ENCODE assay signal across 9 mouse cellular contexts in genomic region chr7:112841484-112841883, GRCm38 (mm10).
A peak's percentile ranks its signal among the peaks of the same experiment; 100 is the strongest.
DNase-seq lines count a peak whose midpoint lies in the region; ATAC-seq lines count a peak whose summit lies in the region.
"Had no signal": no experiment of that assay in that cellular context is flagged by ENCODE, and none has a peak within 500 bp of the region (broad histone marks: within the 10 kb centered on the region; RNA-seq: fewer than 3 reads in every experiment).

No protein-coding gene starts in this region.

- no peaks in the 10 kb centered on the region for H3K9me3 ChIP-seq in kidney, embryonic 14.5 days (ENCODE audit: control insufficient read depth, low read length)
- H3K9me3 ChIP-seq in embryonic facial prominence, embryonic 10.5 days = peaks cover 9% of the 10 kb centered on the region; the same call in 1 of the 2 replicates
- no peaks in the 10 kb centered on the region for H3K9me3 ChIP-seq in hindbrain, embryonic 14.5 days (ENCODE audit: control insufficient read depth, low read length)
- 0 out of 2 replicates have a peak, but pooled peaks cover 3% of the 10 kb centered on the region for H3K9me3 ChIP-seq in midbrain, embryonic 16.5 days (replicated peaks; ENCODE audit: control insufficient read depth, low read length, poor library complexity, severe bottlenecking)

- H3K4me1 ChIP-seq in kidney, embryonic 14.5 days (ENCODE audit: control insufficient read depth, insufficient read depth, low read length) = no peaks in the 10 kb centered on the region; the same call in 1 of the 2 replicates
- H3K4me1 ChIP-seq in embryonic facial prominence, embryonic 10.5 days = peaks cover 29% of the 10 kb centered on the region
- H3K4me1 ChIP-seq in hindbrain, embryonic 14.5 days (replicated peaks; ENCODE audit: control insufficient read depth, insufficient read depth, low read length) = peaks cover 23% of the 10 kb centered on the region
- H3K4me1 ChIP-seq in midbrain, embryonic 16.5 days (ENCODE audit: control insufficient read depth, insufficient read depth, low read length) = peaks cover 36% of the 10 kb centered on the region

- 0 out of 2 replicates have a peak, but pooled peaks cover 2% of the 10 kb centered on the region for H3K36me3 ChIP-seq in kidney, embryonic 14.5 days (ENCODE audit: control insufficient read depth, insufficient read depth, low read length)
- H3K36me3 ChIP-seq in embryonic facial prominence, embryonic 10.5 days (replicated peaks) = peaks cover 26% of the 10 kb centered on the region
- H3K36me3 ChIP-seq in hindbrain, embryonic 14.5 days (replicated peaks; ENCODE audit: control insufficient read depth, insufficient read depth) = no peaks in the 10 kb centered on the region
- H3K36me3 ChIP-seq in midbrain, embryonic 16.5 days (ENCODE audit: control insufficient read depth, insufficient read depth, low read length) = no peaks in the 10 kb centered on the region

- DNase-seq in kidney, adult 18-20 months = no peak
- DNase-seq in embryonic facial prominence, embryonic 10.5 days (ENCODE audit: low spot score) = no peak
- DNase-seq in hindbrain, embryonic 14.5 days (ENCODE audit: low spot score) = no peak
- DNase-seq in thymus, postnatal 0 days (ENCODE audit: low spot score) = no peak
- no peak for DNase-seq in thymus, postnatal 25 days
- no peak for DNase-seq in spleen, adult 18-20 months
- DNase-seq: adrenal gland, postnatal 14 days had no signal

- no peak for ATAC-seq in kidney, embryonic 14.5 days (ENCODE audit: low FRiP score, low TSS enrichment)
- ATAC-seq in hindbrain, embryonic 14.5 days (ENCODE audit: low FRiP score) = no peak
- ATAC-seq in midbrain, embryonic 16.5 days = peak; percentile 52; the same call in 1 of the 2 replicates

- 37% methylated on average over 8 of the region's 8 CpGs for WGBS in kidney, embryonic 14.5 days
- WGBS in embryonic facial prominence, embryonic 10.5 days = 22% methylated on average over 8 of the region's 8 CpGs
- 7% methylated on average over 8 of the region's 8 CpGs for WGBS in hindbrain, embryonic 14.5 days
- 4% methylated on average over 8 of the region's 8 CpGs for WGBS in midbrain, embryonic 16.5 days

- H3K27me3 ChIP-seq in kidney, embryonic 14.5 days (ENCODE audit: control insufficient read depth, insufficient read depth, low read length) = no peaks in the 10 kb centered on the region
- no peaks in the 10 kb centered on the region for H3K27me3 ChIP-seq in embryonic facial prominence, embryonic 10.5 days (replicated peaks; ENCODE audit: low read depth, poor library complexity, severe bottlenecking)
- no peaks in the 10 kb centered on the region for H3K27me3 ChIP-seq in hindbrain, embryonic 14.5 days (ENCODE audit: control insufficient read depth, insufficient read depth, low read length)
- no peaks in the 10 kb centered on the region for H3K27me3 ChIP-seq in midbrain, embryonic 16.5 days (ENCODE audit: control insufficient read depth, insufficient read depth, low read depth, low read length)

- no peak overlapping the region for H3K9ac ChIP-seq in kidney, embryonic 14.5 days (ENCODE audit: low read depth, low read length)
- H3K9ac ChIP-seq in hindbrain, embryonic 14.5 days = 0 out of 2 replicates have a peak overlapping the region, but pooled peaks have one; percentile 17
- peak overlapping the region; percentile 8; the same call in 1 of the 2 replicates for H3K9ac ChIP-seq in midbrain, embryonic 16.5 days (ENCODE audit: low read depth, low read length)

- 0 out of 2 replicates have a peak overlapping the region, but pooled peaks have one; percentile 1 for H3K27ac ChIP-seq in kidney, embryonic 14.5 days (ENCODE audit: low read depth, low read length)
- H3K27ac ChIP-seq in embryonic facial prominence, embryonic 10.5 days (replicated peaks) = peak overlapping the region; percentile 57; the same call in 1 of the 2 replicates
- peak overlapping the region; percentile 76 for H3K27ac ChIP-seq in hindbrain, embryonic 14.5 days
- H3K27ac ChIP-seq in midbrain, embryonic 16.5 days (ENCODE audit: low read length) = peak overlapping the region; percentile 80

- H3K4me2 ChIP-seq in kidney, embryonic 14.5 days (replicated peaks; ENCODE audit: low read depth, low read length) = no peak overlapping the region
- peak overlapping the region; percentile 40 for H3K4me2 ChIP-seq in hindbrain, embryonic 14.5 days (replicated peaks)
- peak overlapping the region; percentile 59 for H3K4me2 ChIP-seq in midbrain, embryonic 16.5 days (ENCODE audit: low read length)

- H3K4me3 ChIP-seq in kidney, embryonic 14.5 days (ENCODE audit: low read length) = no peak overlapping the region
- peak overlapping the region; percentile 25; the same call in 1 of the 2 replicates for H3K4me3 ChIP-seq in embryonic facial prominence, embryonic 10.5 days
- peak overlapping the region; percentile 7 for H3K4me3 ChIP-seq in hindbrain, embryonic 14.5 days (replicated peaks; ENCODE audit: low read length)
- peak overlapping the region; percentile 26 for H3K4me3 ChIP-seq in midbrain, embryonic 16.5 days (ENCODE audit: low read depth, low read length)

Comparison
In these comparisons a context has a peak if more than half of its experiments do, and no peak if none do; other contexts are left out.
1. H3K27ac ChIP-seq: peak in every context shown above with its lines; median percentile 80 in midbrain, embryonic 16.5 days; 76 in hindbrain, embryonic 14.5 days; 57 in embryonic facial prominence, embryonic 10.5 days; 1 in kidney, embryonic 14.5 days.